Mouse (Mus musculus) testis, adult 2 months (tissue): ENCODE data around the gene Glt8d2.

Experiments
- CTCF ChIP-seq: fragments of 200-500 bp; IDR thresholded peaks from 2 replicates; pipeline ENCODE4 v1.5.1; 2012; ENCODE audit warnings: low read depth, mild to moderate bottlenecking, inconsistent platforms, low read length, moderate library complexity; ENCODE audit not compliant: control insufficient read depth, insufficient read depth, insufficient replicate concordance
- POLR2A ChIP-seq: fragments of 200-500 bp; IDR thresholded peaks from 2 replicates; pipeline ENCODE4 v1.6.1; 2012; ENCODE audit warnings: low read depth, mild to moderate bottlenecking, inconsistent platforms, low read length, moderate library complexity; ENCODE audit not compliant: control insufficient read depth

- TF ChIP-seq CTCF (no peak), POLR2A (no peak)
Measured at GRCm38 (mm10) chr10:82690494-82690893, at the start of gene Glt8d2.
